Mouse (Mus musculus) forebrain, embryonic 13.5 days (tissue): ENCODE results near the gene Kcnj6. TPM values are rescaled to one million over a fixed set of nuclear protein-coding genes. Genes with fewer than 3 reads are reported as not detected.

Source experiments
- ATAC-seq: fragments of 200-750 bp; cut with Nextera tagmentation; 2 replicates; pipeline ENCODE4 v1.8.0; 2017
- H3K27ac ChIP-seq: fragments of 300-500 bp; sonication (generic); 2 replicates; pipeline ENCODE4 v1.5.1; 2015; ENCODE audit warnings: inconsistent platforms, mild to moderate bottlenecking, moderate library complexity
- H3K27me3 ChIP-seq: fragments of 300-500 bp; sonication (generic); 2 replicates; pipeline ENCODE4 v1.6.1; 2015; ENCODE audit warnings: mild to moderate bottlenecking, inconsistent platforms
- H3K36me3 ChIP-seq: fragments of 300-500 bp; sonication (generic); 2 replicates; pipeline ENCODE4 v1.6.1; 2015; ENCODE audit warnings: mild to moderate bottlenecking, inconsistent platforms; ENCODE audit not compliant: poor library complexity, severe bottlenecking
- H3K4me1 ChIP-seq: fragments of 300-500 bp; sonication (generic); 2 replicates; pipeline ENCODE4 v1.6.1; 2015; ENCODE audit warnings: inconsistent platforms
- H3K4me2 ChIP-seq: fragments of 300-500 bp; sonication (generic); 2 replicates; pipeline ENCODE4 v1.6.1; 2015; ENCODE audit warnings: inconsistent platforms, mild to moderate bottlenecking, moderate library complexity
- H3K4me3 ChIP-seq: fragments of 300-500 bp; sonication (generic); 2 replicates; pipeline ENCODE4 v1.5.1; 2015; ENCODE audit warnings: mild to moderate bottlenecking, inconsistent platforms
- H3K9ac ChIP-seq: fragments of 300-500 bp; sonication (generic); 2 replicates; pipeline ENCODE4 v1.6.1; 2015; ENCODE audit warnings: mild to moderate bottlenecking, inconsistent platforms
- H3K9me3 ChIP-seq: fragments of 300-500 bp; sonication (generic); replicated peaks from 2 replicates; pipeline ENCODE4 v1.6.1; 2016; ENCODE audit warnings: inconsistent platforms
- WGBS: fragments of 180-500 bp; shearing (Covaris S2); methylation state at CpG from one replicate; pipeline ENCODE4 v1.1.7; 2015; 5-methylcytosine and 5-hydroxymethylcytosine counted together
- polyA plus RNA-seq: library from polyadenylated mRNA; unstranded; fragments of >200 nt; fragmentation: Nextera tagmentation; extraction: Ambion mirVana; gene quantifications from 2 replicates; pipeline ENCODE4 v1.2.1, GENCODE M21; 2015

Kcnj6 gene
- polyA plus RNA-seq, 1 experiment from 2014 or later, result 0.75 TPM

DNA sequence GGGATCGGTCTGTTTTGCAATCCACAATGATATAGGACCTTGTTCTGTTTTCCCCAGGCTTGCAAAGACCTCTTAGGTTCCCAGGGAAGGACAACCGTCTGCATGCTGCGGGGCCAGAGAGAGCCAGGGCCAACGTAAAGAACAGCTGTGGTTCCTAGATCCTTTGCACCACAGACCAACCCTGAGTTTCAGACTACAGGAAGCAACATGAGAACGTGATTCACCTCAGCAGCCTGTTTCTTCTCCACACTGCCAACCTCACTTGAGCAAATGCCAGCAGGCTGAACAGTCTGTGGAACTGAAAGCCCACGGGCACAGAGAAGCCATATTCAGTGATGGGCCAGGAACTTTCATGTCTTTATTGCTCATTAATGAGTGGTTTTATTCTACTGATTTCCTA, 241.1 kb downstream of the Kcnj6 start:
- no peak for ATAC-seq
- no peak overlapping the region for H3K4me3 ChIP-seq
- 86% methylated on average over 6 of the region's 6 CpGs for WGBS
- peaks cover 6% of the 10 kb centered on the region; the same call in 1 of the 2 replicates for H3K4me1 ChIP-seq
- no peaks in the 10 kb centered on the region for H3K36me3 ChIP-seq
- no peaks in the 10 kb centered on the region for H3K9me3 ChIP-seq
- no peaks in the 10 kb centered on the region for H3K27me3 ChIP-seq
- no peak overlapping the region for H3K27ac ChIP-seq
- H3K4me2 ChIP-seq, result no peak overlapping the region
- no peak overlapping the region for H3K9ac ChIP-seq

DNA sequence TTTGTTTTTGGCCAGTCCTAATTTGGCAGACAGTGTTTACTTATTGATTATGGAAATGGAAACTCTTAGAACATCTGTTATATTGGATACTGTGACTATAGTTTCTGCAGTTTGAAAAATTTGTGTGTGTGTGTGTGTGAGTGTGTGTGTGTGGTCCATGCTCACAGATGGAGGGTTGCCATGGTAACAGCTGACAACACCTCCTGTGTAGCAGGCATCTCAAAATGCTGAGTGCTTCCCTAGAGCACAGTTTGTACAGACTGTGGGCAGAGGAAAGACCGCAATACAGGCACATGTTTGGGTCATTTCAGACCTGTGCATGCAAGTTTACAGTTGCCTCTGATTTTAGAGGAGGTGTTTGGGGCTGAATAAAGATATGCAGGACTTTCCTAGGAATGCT, 244.0 kb downstream of the Kcnj6 start:
- H3K4me1 ChIP-seq, result peaks cover 6% of the 10 kb centered on the region; the same call in 1 of the 2 replicates
- H3K9me3 ChIP-seq, result no peaks in the 10 kb centered on the region
- H3K9ac ChIP-seq, result no peak overlapping the region
- ATAC-seq, result peak; percentile 78; the same call in 1 of the 2 replicates
- H3K27ac ChIP-seq, result no peak overlapping the region
- no peaks in the 10 kb centered on the region for H3K36me3 ChIP-seq
- no peak overlapping the region for H3K4me3 ChIP-seq
- no peaks in the 10 kb centered on the region for H3K27me3 ChIP-seq
- H3K4me2 ChIP-seq, result no peak overlapping the region
- 64% methylated on average over 1 of the region's 1 CpGs for WGBS

DNA sequence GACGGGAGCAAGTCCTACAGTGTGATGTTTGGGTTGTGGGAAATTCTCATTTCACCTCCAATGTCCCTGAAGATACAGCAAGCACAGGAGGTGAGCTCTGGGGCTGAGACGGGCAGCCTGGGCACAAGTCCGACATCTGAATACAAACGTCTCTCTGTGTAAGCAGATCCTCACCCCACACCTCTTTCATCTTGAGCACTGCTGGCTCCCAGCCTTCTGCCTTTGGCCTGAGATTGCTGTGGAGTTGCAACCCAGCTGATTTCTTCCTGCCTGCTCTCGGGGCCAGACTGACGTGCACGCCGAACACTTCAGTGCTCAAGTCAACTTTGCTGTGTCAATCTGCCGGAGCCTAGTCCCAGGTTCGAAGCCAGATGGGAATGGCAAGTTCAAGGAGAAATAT, 244.7 kb downstream of the Kcnj6 start:
- Histone ChIP-seq H3K27me3 (no peaks in the 10 kb centered on the region), H3K27ac (no peak overlapping the region), H3K4me2 (no peak overlapping the region), H3K36me3 (no peaks in the 10 kb centered on the region), H3K9ac (no peak overlapping the region), H3K9me3 (no peaks in the 10 kb centered on the region), H3K4me3 (no peak overlapping the region), H3K4me1 (peaks cover 6% of the 10 kb centered on the region; the same call in 1 of the 2 replicates)
- WGBS, result 68% methylated on average over 10 of the region's 10 CpGs
- ATAC-seq, result no peak

DNA sequence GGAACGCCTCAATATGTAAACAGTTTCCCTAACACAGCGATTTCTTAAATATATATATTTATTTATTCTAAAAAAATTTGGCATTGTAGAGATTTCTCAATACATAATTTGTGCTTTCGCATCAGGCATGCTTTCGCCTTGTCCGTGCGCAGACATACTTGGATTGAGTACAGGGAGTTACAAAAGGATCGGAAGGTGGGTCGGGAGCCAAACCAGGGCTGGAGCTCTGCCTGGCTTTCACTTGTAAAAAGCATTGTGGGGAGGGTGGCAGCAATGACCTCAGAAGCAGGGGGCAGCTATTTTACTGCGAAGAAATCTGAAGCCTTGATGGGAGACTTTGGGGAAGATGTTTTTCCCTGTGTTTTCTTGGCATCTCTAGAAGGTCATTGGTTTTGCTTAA, 252.5 kb downstream of the Kcnj6 start:
- Histone ChIP-seq H3K9ac (no peak overlapping the region), H3K36me3 (no peaks in the 10 kb centered on the region), H3K9me3 (no peaks in the 10 kb centered on the region), H3K27ac (no peak overlapping the region), H3K27me3 (no peaks in the 10 kb centered on the region), H3K4me1 (0 out of 2 replicates have a peak, but pooled peaks cover 8% of the 10 kb centered on the region), H3K4me2 (no peak overlapping the region), H3K4me3 (no peak overlapping the region)
- WGBS, result 74% methylated on average over 9 of the region's 9 CpGs
- ATAC-seq, result no peak

DNA sequence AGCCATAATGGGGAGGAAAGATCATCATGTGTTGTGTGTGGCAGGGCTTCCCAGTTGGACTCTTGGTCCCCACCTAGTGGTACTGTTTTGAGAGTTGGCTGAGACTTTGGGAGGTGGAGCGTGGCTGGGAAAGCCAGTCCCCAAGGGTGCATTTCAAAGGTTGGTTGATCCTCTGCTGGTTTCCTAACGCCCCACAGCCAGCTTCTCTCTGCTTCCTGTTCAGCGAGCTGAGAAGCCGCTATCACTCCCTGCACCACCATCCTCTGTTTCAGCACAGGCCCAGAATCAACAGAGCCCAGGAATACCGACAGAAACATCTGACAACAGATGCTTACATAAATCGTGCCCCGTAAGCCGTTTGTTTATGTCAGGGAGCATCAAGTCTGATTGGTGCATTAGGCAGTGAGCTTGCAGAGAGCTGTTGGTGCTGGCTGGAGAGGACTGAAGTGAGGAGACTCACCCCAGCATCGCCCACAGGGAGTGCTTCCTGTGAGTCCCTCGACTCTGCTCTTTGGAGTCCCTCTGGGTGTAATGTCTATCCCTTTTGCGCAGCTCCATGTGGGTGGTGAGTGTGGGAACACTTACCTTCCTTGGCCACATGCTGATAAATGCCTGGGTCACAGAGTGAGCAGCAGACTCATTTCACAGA, 253.5 kb downstream of the Kcnj6 start:
- WGBS, result 3% methylated on average over 11 of the region's 11 CpGs
- H3K4me2 ChIP-seq, result peak overlapping the region; percentile 46
- H3K27me3 ChIP-seq, result no peaks in the 10 kb centered on the region
- no peak overlapping the region for H3K9ac ChIP-seq
- H3K4me1 ChIP-seq, result 0 out of 2 replicates have a peak, but pooled peaks cover 8% of the 10 kb centered on the region
- no peaks in the 10 kb centered on the region for H3K36me3 ChIP-seq
- H3K27ac ChIP-seq, result no peak overlapping the region
- H3K9me3 ChIP-seq, result no peaks in the 10 kb centered on the region
- ATAC-seq, result 0 out of 2 replicates have a peak, but pooled peaks have one; percentile 45
- H3K4me3 ChIP-seq, result peak overlapping the region; percentile 17

DNA sequence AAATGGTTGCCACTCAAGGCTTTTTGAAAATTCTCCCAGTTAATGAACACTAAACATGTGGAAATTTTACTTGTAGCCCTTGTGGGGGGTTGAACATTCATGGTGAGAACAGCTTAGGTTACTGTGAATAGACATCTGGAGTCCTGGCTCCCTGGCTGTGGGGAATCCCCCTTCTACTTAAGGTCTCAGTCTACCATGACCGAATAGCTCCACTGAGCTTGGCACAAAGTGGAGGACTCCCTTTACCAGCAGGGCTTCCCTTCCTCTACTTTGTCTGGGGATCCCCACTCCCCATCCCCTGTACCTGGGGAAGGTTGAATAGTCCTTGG, 260.2 kb downstream of the Kcnj6 start:
- ATAC-seq, result no peak
- 92% methylated on average over 1 of the region's 1 CpGs for WGBS
- Histone ChIP-seq H3K4me2 (no peak overlapping the region), H3K9me3 (no peaks in the 10 kb centered on the region), H3K27me3 (no peaks in the 10 kb centered on the region), H3K4me1 (no peaks in the 10 kb centered on the region), H3K9ac (no peak overlapping the region), H3K36me3 (no peaks in the 10 kb centered on the region), H3K4me3 (no peak overlapping the region), H3K27ac (no peak overlapping the region)

DNA sequence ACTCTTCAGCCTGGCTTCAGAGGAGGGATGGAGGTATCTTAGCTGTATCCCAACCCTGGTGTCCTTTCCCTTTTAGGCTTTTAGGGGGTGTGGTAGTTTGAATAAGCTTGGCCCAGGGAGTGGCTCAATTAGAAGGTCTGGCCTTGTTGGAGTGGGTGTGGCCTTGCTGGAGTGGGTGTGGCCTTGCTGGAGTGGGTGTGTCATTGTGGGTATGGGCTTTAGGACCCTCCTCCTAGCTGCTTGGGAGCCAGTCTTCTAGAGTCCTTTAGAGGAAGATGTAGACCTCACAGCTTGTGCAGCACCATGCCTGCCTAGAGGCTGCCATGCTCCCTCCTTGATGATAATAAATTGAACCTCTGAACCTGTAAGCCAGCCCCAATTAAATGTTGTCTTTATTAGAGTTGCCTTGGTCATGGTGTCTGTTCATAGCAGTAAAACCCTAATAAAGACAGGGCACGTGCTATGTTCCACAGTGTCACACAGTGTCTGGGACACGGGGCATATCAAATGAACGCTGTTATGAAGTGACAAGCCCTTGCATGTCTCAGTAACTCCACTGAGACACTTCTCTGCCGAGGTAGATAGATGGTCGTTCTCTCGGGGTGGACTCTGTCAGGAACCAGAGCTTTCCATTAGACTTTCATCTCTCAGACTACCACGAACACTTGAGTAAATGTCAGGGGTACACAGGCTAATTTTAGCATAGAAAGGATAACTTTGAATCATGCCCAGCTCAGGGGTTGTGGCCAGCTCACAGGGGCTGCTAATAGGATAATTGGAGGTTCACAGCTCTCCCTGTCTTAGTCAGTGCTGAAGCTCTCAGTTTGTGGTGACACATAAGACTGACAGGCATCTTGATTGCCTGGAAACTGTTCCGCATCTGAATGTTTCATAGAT, 260.8 kb downstream of the Kcnj6 start:
- Histone ChIP-seq H3K36me3 (no peaks in the 10 kb centered on the region), H3K4me1 (no peaks in the 10 kb centered on the region), H3K27me3 (no peaks in the 10 kb centered on the region), H3K9me3 (no peaks in the 10 kb centered on the region), H3K4me3 (no peak overlapping the region), H3K9ac (no peak overlapping the region), H3K27ac (no peak overlapping the region), H3K4me2 (no peak overlapping the region)
- ATAC-seq, result no peak
- 90% methylated on average over 8 of the region's 8 CpGs for WGBS

DNA sequence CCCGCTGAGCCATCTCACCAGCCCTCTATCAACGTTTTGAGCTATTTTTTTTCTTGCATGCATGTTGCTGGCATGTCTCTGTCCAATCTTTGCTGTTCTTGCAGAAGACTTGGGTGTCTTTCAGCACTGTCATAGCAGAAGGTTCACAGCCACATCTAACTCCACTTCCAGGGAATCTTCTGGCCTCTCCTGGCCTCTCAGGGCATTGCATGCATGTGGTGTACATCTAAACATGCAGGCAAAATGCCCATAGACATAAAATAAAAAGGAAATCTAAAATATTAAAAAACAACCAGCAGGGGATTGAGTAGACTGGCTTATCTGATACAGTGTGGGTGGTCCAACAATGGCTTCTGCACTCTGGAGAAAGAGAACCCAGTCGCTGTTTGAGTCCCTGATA, 262.0 kb downstream of the Kcnj6 start:
- H3K27ac ChIP-seq, result no peak overlapping the region
- no peak overlapping the region for H3K9ac ChIP-seq
- H3K4me1 ChIP-seq, result no peaks in the 10 kb centered on the region
- H3K9me3 ChIP-seq, result no peaks in the 10 kb centered on the region
- H3K4me3 ChIP-seq, result no peak overlapping the region
- H3K36me3 ChIP-seq, result no peaks in the 10 kb centered on the region
- no peak overlapping the region for H3K4me2 ChIP-seq
- ATAC-seq, result no peak
- 70% methylated on average over 3 of the region's 3 CpGs for WGBS
- no peaks in the 10 kb centered on the region for H3K27me3 ChIP-seq

DNA sequence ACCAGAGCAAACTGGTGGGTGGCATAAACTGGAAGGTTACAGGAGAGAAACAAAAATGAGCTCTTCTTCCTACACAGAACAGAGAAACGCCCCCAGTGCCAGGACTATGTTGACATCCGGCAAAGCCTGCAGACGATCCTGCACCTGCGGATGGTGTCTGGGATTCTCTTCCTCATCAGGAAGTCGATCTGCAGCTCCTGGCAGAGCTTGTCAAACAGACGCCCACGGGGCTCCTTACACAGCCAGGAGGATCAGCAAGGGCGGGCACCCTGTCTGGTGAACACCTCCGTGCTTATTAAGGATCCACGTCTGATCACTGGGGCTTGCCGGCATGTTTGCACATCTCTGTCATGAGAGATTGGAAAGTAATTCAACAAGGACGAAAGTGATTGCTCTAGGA, 266.5 kb downstream of the Kcnj6 start:
- Histone ChIP-seq H3K4me2 (no peak overlapping the region), H3K4me3 (no peak overlapping the region), H3K9me3 (peaks cover 4% of the 10 kb centered on the region; the same call in 1 of the 2 replicates), H3K4me1 (no peaks in the 10 kb centered on the region), H3K27me3 (no peaks in the 10 kb centered on the region), H3K9ac (no peak overlapping the region), H3K27ac (no peak overlapping the region), H3K36me3 (no peaks in the 10 kb centered on the region)
- ATAC-seq, result no peak
- 82% methylated on average over 12 of the region's 12 CpGs for WGBS

DNA sequence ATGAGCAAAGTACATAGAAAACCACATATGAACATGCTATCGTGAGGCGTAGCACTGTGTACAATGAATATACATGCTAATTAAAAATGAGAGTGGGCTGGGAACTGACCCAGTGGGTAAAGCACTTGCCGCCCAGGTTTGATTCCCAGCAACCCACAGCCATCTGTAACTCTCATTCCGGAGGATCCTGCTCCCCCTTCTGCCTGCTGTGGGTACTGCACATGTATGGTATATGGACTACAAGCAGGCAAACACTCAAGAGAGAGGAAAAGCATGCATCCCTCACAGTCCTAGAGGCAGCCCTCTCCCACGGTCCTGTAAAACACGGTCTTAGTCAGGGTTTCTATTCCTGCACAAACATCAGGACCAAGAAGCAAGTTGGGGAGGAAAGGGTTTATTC, 268.3 kb downstream of the Kcnj6 start:
- H3K27me3 ChIP-seq, result no peaks in the 10 kb centered on the region
- no peak overlapping the region for H3K9ac ChIP-seq
- H3K36me3 ChIP-seq, result no peaks in the 10 kb centered on the region
- no peak for ATAC-seq
- no peak overlapping the region for H3K4me3 ChIP-seq
- 87% methylated on average over 6 of the region's 6 CpGs for WGBS
- H3K4me2 ChIP-seq, result no peak overlapping the region
- H3K4me1 ChIP-seq, result 0 out of 2 replicates have a peak, but pooled peaks cover 6% of the 10 kb centered on the region
- H3K27ac ChIP-seq, result no peak overlapping the region
- H3K9me3 ChIP-seq, result peaks cover 4% of the 10 kb centered on the region; the same call in 1 of the 2 replicates

DNA sequence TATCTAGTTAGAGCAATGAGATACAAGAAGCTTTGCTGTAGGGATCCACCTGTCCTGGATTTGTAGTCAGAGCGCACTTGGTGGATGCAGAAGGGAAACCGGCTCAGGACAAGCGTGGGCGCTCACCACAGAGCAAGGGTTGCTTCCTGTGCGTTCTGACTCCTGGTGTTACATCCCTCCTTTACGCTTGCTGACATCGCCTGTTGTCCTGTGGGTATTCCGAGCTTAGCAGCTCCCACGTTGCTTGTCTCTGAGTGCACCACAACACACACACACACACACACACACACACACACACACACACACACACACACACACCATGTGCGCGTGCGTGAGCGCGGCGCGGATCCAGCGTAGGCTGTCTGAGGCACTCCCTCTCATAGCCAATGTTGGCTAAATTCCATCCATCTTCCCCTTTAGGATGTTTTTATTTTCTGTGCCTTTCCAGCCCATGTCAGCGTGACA, 272.7 kb downstream of the Kcnj6 start:
- 2% methylated on average over 18 of the region's 18 CpGs for WGBS

DNA sequence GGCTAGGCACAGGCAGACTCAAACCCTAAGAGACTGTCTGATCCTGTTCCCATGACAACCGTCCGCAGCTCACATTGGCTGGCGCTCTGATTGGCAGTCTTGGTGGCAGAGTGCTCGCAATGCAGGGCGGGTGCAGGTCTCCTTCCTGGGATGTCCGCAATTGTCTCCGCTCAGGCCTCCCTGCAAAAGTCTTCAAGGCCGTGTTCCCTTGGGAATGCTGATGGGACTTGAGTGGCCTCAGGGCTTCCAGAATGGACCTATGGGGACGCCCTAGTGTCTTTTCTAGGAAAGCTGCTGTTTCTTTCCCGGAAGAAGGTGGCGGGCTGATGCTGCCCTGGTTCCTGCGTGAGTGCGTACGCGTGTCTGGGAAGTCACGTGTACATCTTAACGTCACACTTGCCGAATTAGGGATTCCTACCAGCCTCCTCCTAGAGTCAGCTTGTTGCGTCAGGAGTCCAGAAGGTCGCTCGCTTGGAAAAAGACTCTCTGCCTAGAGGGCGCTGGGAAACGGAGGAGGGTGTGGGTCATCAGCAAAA, 273.4 kb downstream of the Kcnj6 start:
- under 1% methylated on average over 23 of the region's 23 CpGs for WGBS
- peak; percentile 98 for ATAC-seq
- H3K27me3 ChIP-seq, result no peaks in the 10 kb centered on the region

More for the DNA sequence above, 272.7 kb downstream of the Kcnj6 start:
- H3K9ac ChIP-seq, result peak overlapping the region; percentile 70
- no peaks in the 10 kb centered on the region for H3K36me3 ChIP-seq
- H3K9me3 ChIP-seq, result peaks cover 4% of the 10 kb centered on the region; the same call in 1 of the 2 replicates
- no peaks in the 10 kb centered on the region for H3K27me3 ChIP-seq
- H3K4me2 ChIP-seq, result peak overlapping the region; percentile 92
- peak overlapping the region; percentile 85 for H3K27ac ChIP-seq
- H3K4me3 ChIP-seq, result peak overlapping the region; percentile 55
- H3K4me1 ChIP-seq, result 0 out of 2 replicates have a peak, but pooled peaks cover 8% of the 10 kb centered on the region
- peak; percentile 50 for ATAC-seq

More for the DNA sequence above, 273.4 kb downstream of the Kcnj6 start:
- peak overlapping the region; percentile 92 for H3K4me2 ChIP-seq
- peak overlapping the region; percentile 70 for H3K9ac ChIP-seq
- peak overlapping the region; percentile 85 for H3K27ac ChIP-seq
- H3K4me3 ChIP-seq, result peak overlapping the region; percentile 55
- no peaks in the 10 kb centered on the region for H3K36me3 ChIP-seq
- H3K4me1 ChIP-seq, result 0 out of 2 replicates have a peak, but pooled peaks cover 8% of the 10 kb centered on the region
- H3K9me3 ChIP-seq, result peaks cover 2% of the 10 kb centered on the region; the same call in 1 of the 2 replicates
